Comparison of ENCODE assay signal across 8 mouse cellular contexts in genomic region chrX:49273487-49274042, GRCm38 (mm10). TPM values are rescaled to one million over a fixed set of nuclear protein-coding genes. Genes with fewer than 3 reads are reported as not detected.
DNase-seq lines count a peak whose midpoint lies in the region; ATAC-seq lines count a peak whose summit lies in the region.
"Had no signal": no experiment of that assay in that cellular context is flagged by ENCODE, and none has a peak within 500 bp of the region (broad histone marks: within the 10 kb centered on the region; RNA-seq: fewer than 3 reads in every experiment).

No protein-coding gene starts in this region.

- intact Hi-C loops in heart, postnatal 36 days (cut with DNase I) = no loop called here

- no peak overlapping the region for H3K4me2 ChIP-seq in hindbrain, embryonic 11.5 days (replicated peaks; ENCODE audit: low read depth, low read length)
- H3K4me2 ChIP-seq in midbrain, embryonic 13.5 days (replicated peaks) = peak overlapping the region; percentile 32
- no peak overlapping the region for H3K4me2 ChIP-seq in liver, embryonic 12.5 days
- H3K4me2 ChIP-seq: limb, embryonic 12.5 days had no signal

- H3K4me1 ChIP-seq in hindbrain, embryonic 11.5 days (replicated peaks; ENCODE audit: control insufficient read depth, insufficient read depth, low read length) = no peaks in the 10 kb centered on the region
- H3K4me1 ChIP-seq in midbrain, embryonic 13.5 days (replicated peaks) = no peaks in the 10 kb centered on the region
- H3K4me1 ChIP-seq in liver, embryonic 12.5 days = no peaks in the 10 kb centered on the region
- H3K4me1 ChIP-seq: limb, embryonic 12.5 days had no signal

- H3K9me3 ChIP-seq in hindbrain, embryonic 11.5 days (ENCODE audit: control insufficient read depth, low read length) = no peaks in the 10 kb centered on the region
- no peaks in the 10 kb centered on the region for H3K9me3 ChIP-seq in midbrain, embryonic 13.5 days
- H3K9me3 ChIP-seq in liver, embryonic 12.5 days (replicated peaks) = no peaks in the 10 kb centered on the region
- H3K9me3 ChIP-seq: limb, embryonic 12.5 days had no signal

- H3K27me3 ChIP-seq in hindbrain, embryonic 11.5 days (ENCODE audit: control insufficient read depth, insufficient read depth, low read length) = no peaks in the 10 kb centered on the region
- H3K27me3 ChIP-seq in midbrain, embryonic 13.5 days = no peaks in the 10 kb centered on the region
- H3K27me3 ChIP-seq in liver, embryonic 12.5 days (replicated peaks) = no peaks in the 10 kb centered on the region
- H3K27me3 ChIP-seq: limb, embryonic 12.5 days had no signal

- H3K9ac ChIP-seq in hindbrain, embryonic 11.5 days (ENCODE audit: low read depth, low read length) = no peak overlapping the region
- no peak overlapping the region; the same call in 1 of the 2 replicates for H3K9ac ChIP-seq in midbrain, embryonic 13.5 days (replicated peaks)
- H3K9ac ChIP-seq in liver, embryonic 12.5 days = no peak overlapping the region
- H3K9ac ChIP-seq: limb, embryonic 12.5 days had no signal

- H3K27ac ChIP-seq in hindbrain, embryonic 11.5 days (ENCODE audit: low read depth, low read length) = no peak overlapping the region
- H3K27ac ChIP-seq in midbrain, embryonic 13.5 days = no peak overlapping the region
- no peak overlapping the region for H3K27ac ChIP-seq in liver, embryonic 12.5 days
- H3K27ac ChIP-seq: limb, embryonic 12.5 days had no signal

- H3K4me3 ChIP-seq in hindbrain, embryonic 11.5 days (ENCODE audit: low read depth, low read length) = peak overlapping the region; percentile 14; the same call in 1 of the 2 replicates
- peak overlapping the region; percentile 8; the same call in 1 of the 2 replicates for H3K4me3 ChIP-seq in midbrain, embryonic 13.5 days (replicated peaks)
- H3K4me3 ChIP-seq in liver, embryonic 12.5 days = no peak overlapping the region
- H3K4me3 ChIP-seq: limb, embryonic 12.5 days had no signal

- peak; percentile 64; the same call in 1 of the 2 replicates for ATAC-seq in hindbrain, embryonic 11.5 days (ENCODE audit: low FRiP score)
- ATAC-seq in midbrain, embryonic 13.5 days = 0 out of 2 replicates have a peak, but pooled peaks have one; percentile 37
- ATAC-seq in liver, embryonic 12.5 days = no peak

- H3K36me3 ChIP-seq in hindbrain, embryonic 11.5 days (ENCODE audit: control insufficient read depth, insufficient read depth, low read length) = no peaks in the 10 kb centered on the region
- no peaks in the 10 kb centered on the region for H3K36me3 ChIP-seq in midbrain, embryonic 13.5 days
- H3K36me3 ChIP-seq in liver, embryonic 12.5 days = no peaks in the 10 kb centered on the region
- H3K36me3 ChIP-seq: limb, embryonic 12.5 days had no signal

- WGBS in hindbrain, embryonic 11.5 days = 40% methylated on average over 12 of the region's 12 CpGs
- WGBS in midbrain, embryonic 13.5 days = 46% methylated on average over 12 of the region's 12 CpGs
- WGBS in liver, embryonic 12.5 days (ENCODE audit: insufficient replicate concordance) = 69% methylated on average over 12 of the region's 12 CpGs

- DNase-seq in brain, adult 2 months (ENCODE audit: low read depth, low spot score) = peak; percentile 59
- DNase-seq in cerebellum, adult 9-11 months = peak; percentile 26
- peak; percentile 4 for DNase-seq in hindbrain, embryonic 11.5 days (ENCODE audit: low spot score)
- no peak for DNase-seq in heart, postnatal 36 days
- no peak for DNase-seq in spleen, adult 12 weeks (ENCODE audit: low spot score)

RNA-seq across cellular contexts. Expression of gene Enox2, which starts 14.5 kb away (rescaled TPM):
- polyA plus RNA-seq in hindbrain, embryonic 11.5 days (2014; fragmentation: Nextera tagmentation; extraction: Ambion mirVana) = 16.4 and 16.5 TPM in 2 replicates
- 9.0 and 10.3 TPM in 2 replicates for polyA plus RNA-seq in midbrain, embryonic 13.5 days (2015; fragmentation: Nextera tagmentation; extraction: Ambion mirVana)
- total RNA-seq in heart, postnatal 36 days (2021) = 1 to 10 TPM; 8.8 to 9.9 TPM
- 4.3 and 4.6 TPM in 2 replicates for polyA plus RNA-seq in liver, embryonic 12.5 days (2016; fragmentation: Nextera tagmentation; extraction: Ambion mirVana)

Comparison
In these comparisons a context has a peak if more than half of its experiments do, and no peak if none do; other contexts are left out.
1. DNase-seq: peak in brain, adult 2 months (single experiment), cerebellum, adult 9-11 months (single experiment) and hindbrain, embryonic 11.5 days (single experiment); none in heart, postnatal 36 days (0 of 2) and spleen, adult 12 weeks (single experiment).